Mouse (Mus musculus) heart, embryonic 11.5 days (tissue): ENCODE measurements around the gene Grhl1. TPM values are rescaled to one million over a fixed set of nuclear protein-coding genes. Genes with fewer than 3 reads are reported as not detected.

Source experiments
- ATAC-seq: fragments of 200-750 bp; cut with Nextera tagmentation; replicated peaks from 2 replicates; pipeline ENCODE4 v1.8.0; 2017; ENCODE audit warnings: moderate library complexity; ENCODE audit not compliant: insufficient number of reproducible peaks, low FRiP score, low TSS enrichment
- H3K27ac ChIP-seq: fragments of 300-500 bp; sonication (generic); 2 replicates; pipeline ENCODE4 v1.5.1; 2014; ENCODE audit warnings: mild to moderate bottlenecking, low read depth, low read length
- H3K27me3 ChIP-seq: fragments of 300-500 bp; sonication (generic); 2 replicates; pipeline ENCODE4 v1.6.1; 2014; ENCODE audit warnings: mild to moderate bottlenecking, low read length, mixed read lengths; ENCODE audit not compliant: control insufficient read depth, insufficient read depth
- H3K36me3 ChIP-seq: fragments of 300-500 bp; sonication (generic); 2 replicates; pipeline ENCODE4 v1.6.1; 2014; ENCODE audit warnings: mild to moderate bottlenecking, low read length, moderate library complexity, mixed read lengths; ENCODE audit not compliant: control insufficient read depth, insufficient read depth
- H3K4me1 ChIP-seq: fragments of 300-500 bp; sonication (generic); 2 replicates; pipeline ENCODE4 v1.6.1; 2014; ENCODE audit warnings: low read length; ENCODE audit not compliant: control insufficient read depth, insufficient read depth
- H3K4me2 ChIP-seq: fragments of 300-500 bp; sonication (generic); 2 replicates; pipeline ENCODE4 v1.6.1; 2014; ENCODE audit warnings: mild to moderate bottlenecking, moderate library complexity
- H3K4me3 ChIP-seq: fragments of 300-500 bp; sonication (generic); 2 replicates; pipeline ENCODE4 v1.5.1; 2014; ENCODE audit warnings: low read depth, low read length
- H3K9ac ChIP-seq: fragments of 300-500 bp; sonication (generic); 2 replicates; pipeline ENCODE4 v1.6.1; 2014; ENCODE audit warnings: mild to moderate bottlenecking, low read depth, low read length, moderate library complexity
- H3K9me3 ChIP-seq: fragments of 300-500 bp; sonication (generic); replicated peaks from 2 replicates; pipeline ENCODE4 v1.6.1; 2016; ENCODE audit warnings: low read length; ENCODE audit not compliant: control insufficient read depth
- WGBS: fragments of 180-500 bp; shearing (Covaris S2); extraction: QIAGEN DNeasy Blood & Tissue Kit; methylation state at CpG from one replicate; pipeline ENCODE4 v1.1.7; 2014; ENCODE audit not compliant: insufficient replicate concordance; 5-methylcytosine and 5-hydroxymethylcytosine counted together
- polyA plus RNA-seq: library from polyadenylated mRNA; unstranded; fragments of >200 nt; fragmentation: Nextera tagmentation; extraction: Ambion mirVana; gene quantifications from 2 replicates; pipeline ENCODE4 v1.2.1, GENCODE M21; 2014

The Grhl1 gene
- polyA plus RNA-seq, 1 experiment from 2014 or later = 3.3 TPM

GRCm38 (mm10) chr12:24654065-24654862 is 82.2 kb downstream of the Grhl1 start:
- H3K27ac ChIP-seq = no peak overlapping the region
- no peaks in the 10 kb centered on the region for H3K27me3 ChIP-seq
- ATAC-seq = no peak
- WGBS = 89% methylated on average over 16 of the region's 16 CpGs
- H3K4me2 ChIP-seq = no peak overlapping the region
- no peaks in the 10 kb centered on the region for H3K9me3 ChIP-seq
- no peak overlapping the region for H3K4me3 ChIP-seq
- H3K9ac ChIP-seq = no peak overlapping the region
- peaks cover 25% of the 10 kb centered on the region for H3K36me3 ChIP-seq
- H3K4me1 ChIP-seq = peaks cover 30% of the 10 kb centered on the region

DNA sequence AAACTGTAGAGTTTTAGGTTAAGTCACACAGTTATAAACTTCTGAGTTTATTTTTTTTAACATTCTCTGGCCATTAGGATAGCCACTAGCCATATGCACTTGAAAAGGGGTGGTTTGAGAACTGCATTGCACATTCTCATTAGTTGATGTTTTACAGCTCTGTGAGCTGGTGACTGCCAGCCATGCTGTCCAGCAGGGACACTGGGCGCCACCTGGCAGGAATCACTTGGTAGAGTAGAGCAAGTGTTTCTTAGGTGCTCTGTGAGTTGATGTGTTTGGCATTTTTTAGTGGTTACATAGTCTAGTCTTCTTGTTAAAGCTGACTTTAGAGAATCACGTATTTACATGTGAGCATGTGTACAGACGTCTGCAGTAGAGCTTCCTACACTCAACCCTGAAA is 84.4 kb downstream of the Grhl1 start:
- Histone ChIP-seq H3K9ac (no peak overlapping the region), H3K4me3 (no peak overlapping the region), H3K27me3 (no peaks in the 10 kb centered on the region), H3K27ac (no peak overlapping the region), H3K4me1 (peaks cover 23% of the 10 kb centered on the region; the same call in 1 of the 2 replicates), H3K4me2 (no peak overlapping the region), H3K9me3 (no peaks in the 10 kb centered on the region), H3K36me3 (peaks cover 33% of the 10 kb centered on the region)
- no peak for ATAC-seq
- 83% methylated on average over 3 of the region's 3 CpGs for WGBS

DNA sequence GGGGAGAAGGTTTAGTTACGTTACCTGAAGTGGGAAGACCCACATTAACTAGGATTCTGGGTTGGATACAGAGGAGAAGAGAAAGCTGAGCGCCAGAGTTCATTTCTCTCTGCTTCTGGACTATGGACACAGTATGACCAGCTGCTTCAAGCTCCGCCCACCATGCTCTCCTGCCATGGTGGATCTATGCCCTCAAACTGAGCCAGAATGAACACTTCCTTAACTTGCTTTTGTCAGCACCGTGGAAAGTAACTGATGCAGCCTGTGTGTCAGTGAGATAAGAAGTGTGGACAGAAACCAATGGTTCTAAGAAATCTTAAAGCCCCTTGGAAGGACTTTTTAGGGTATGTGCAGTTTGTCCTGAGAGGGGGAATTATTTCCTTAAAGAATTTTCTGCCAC is 86.9 kb downstream of the Grhl1 start:
- Histone ChIP-seq H3K4me2 (no peak overlapping the region), H3K27ac (no peak overlapping the region), H3K4me1 (peaks cover 11% of the 10 kb centered on the region; the same call in 1 of the 2 replicates), H3K27me3 (no peaks in the 10 kb centered on the region), H3K9ac (no peak overlapping the region), H3K36me3 (peaks cover 33% of the 10 kb centered on the region), H3K4me3 (no peak overlapping the region), H3K9me3 (no peaks in the 10 kb centered on the region)
- no peak for ATAC-seq
- 76% methylated on average over 4 of the region's 4 CpGs for WGBS

GRCm38 (mm10) chr12:24659923-24660322 is 87.8 kb downstream of the Grhl1 start:
- no peak overlapping the region for H3K4me2 ChIP-seq
- no peaks in the 10 kb centered on the region for H3K9me3 ChIP-seq
- ATAC-seq = no peak
- peaks cover 28% of the 10 kb centered on the region for H3K36me3 ChIP-seq
- no peak overlapping the region for H3K9ac ChIP-seq
- H3K27ac ChIP-seq = no peak overlapping the region
- H3K27me3 ChIP-seq = no peaks in the 10 kb centered on the region
- peaks cover 11% of the 10 kb centered on the region; the same call in 1 of the 2 replicates for H3K4me1 ChIP-seq
- H3K4me3 ChIP-seq = no peak overlapping the region
- 95% methylated on average over 9 of the region's 9 CpGs for WGBS

DNA sequence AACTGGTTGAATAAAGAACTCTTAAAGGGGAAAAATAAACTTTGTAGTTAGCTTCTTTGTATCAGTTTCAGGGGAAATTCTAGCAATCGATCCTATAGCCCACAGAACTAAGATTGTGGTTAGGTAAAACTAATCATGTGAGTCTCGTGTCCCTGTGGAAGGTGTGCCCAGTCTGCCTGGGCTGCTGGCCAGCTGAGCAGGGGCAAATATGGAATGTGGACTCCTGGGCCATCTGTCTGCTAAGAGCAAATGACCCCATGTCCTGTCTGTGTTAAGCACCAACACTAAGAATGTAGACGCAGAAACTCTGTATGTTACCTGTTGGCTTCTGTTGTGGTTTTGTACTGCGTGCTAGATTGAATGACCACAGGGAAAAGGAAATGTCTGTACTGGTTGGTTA is 89.0 kb downstream of the Grhl1 start:
- no peak overlapping the region for H3K4me2 ChIP-seq
- 82% methylated on average over 4 of the region's 4 CpGs for WGBS
- no peak overlapping the region for H3K27ac ChIP-seq
- H3K4me3 ChIP-seq = no peak overlapping the region
- no peaks in the 10 kb centered on the region for H3K9me3 ChIP-seq
- no peak for ATAC-seq
- H3K4me1 ChIP-seq = peaks cover 11% of the 10 kb centered on the region; the same call in 1 of the 2 replicates
- H3K27me3 ChIP-seq = no peaks in the 10 kb centered on the region
- H3K36me3 ChIP-seq = peaks cover 19% of the 10 kb centered on the region; the same call in 1 of the 2 replicates
- no peak overlapping the region for H3K9ac ChIP-seq

- WGBS = 83% methylated on average over 5 of the region's 5 CpGs
- Histone ChIP-seq H3K27ac (no peak overlapping the region), H3K4me1 (peaks cover 7% of the 10 kb centered on the region; the same call in 1 of the 2 replicates), H3K9me3 (no peaks in the 10 kb centered on the region), H3K4me2 (no peak overlapping the region), H3K9ac (no peak overlapping the region), H3K27me3 (no peaks in the 10 kb centered on the region), H3K4me3 (no peak overlapping the region), H3K36me3 (peaks cover 10% of the 10 kb centered on the region; the same call in 1 of the 2 replicates)
- no peak for ATAC-seq
Observed at GRCm38 (mm10) chr12:24662131-24662530, 90.0 kb downstream of the Grhl1 start.

Other genes starting within 250 kb of the Grhl1 start
- 26.6 and 28.2 TPM in 2 replicates for gene Taf1b, start 73.9 kb upstream of the Grhl1 start, polyA plus RNA-seq
- gene Klf11, start 79.0 kb downstream of the Grhl1 start, polyA plus RNA-seq = 12.2 and 15.3 TPM in 2 replicates
- 0.66 TPM in 2 replicates for gene Cys1, start 109.5 kb downstream of the Grhl1 start, polyA plus RNA-seq
- 211 and 229 TPM in 2 replicates for gene Rrm2, start 136.0 kb downstream of the Grhl1 start, polyA plus RNA-seq